Mouse (Mus musculus) ES-E14 (cell line): ENCODE data around the gene Rffl. TPM values are rescaled to one million over a fixed set of nuclear protein-coding genes. Genes with fewer than 3 reads are reported as not detected.

ENCODE experiments used
- DNase-seq: peaks from one replicate; pipeline ENCODE4 v3.0.0-alpha.2; 2013; ENCODE audit warnings: low read depth, low spot score
- H3K27ac ChIP-seq: 2 replicates; pipeline ENCODE4 v1.5.1; 2012; ENCODE audit warnings: low read depth, mild to moderate bottlenecking, low read length, moderate library complexity, mixed read lengths; ENCODE audit not compliant: poor library complexity, insufficient read depth, severe bottlenecking
- H3K36me3 ChIP-seq: 2 replicates; pipeline ENCODE4 v1.6.1; 2012; ENCODE audit warnings: mild to moderate bottlenecking, low read length, moderate library complexity, mixed read lengths; ENCODE audit not compliant: control insufficient read depth, poor library complexity, insufficient read depth, severe bottlenecking
- H3K4me1 ChIP-seq, 2 experiments: fragments of 150-350 bp in 1 of 2; sonication (generic) in 1 of 2; 2 replicates each; pipeline ENCODE4 v1.6.1; 2012; ENCODE audit warnings: low read length in 2 of 2, mild to moderate bottlenecking in 1 of 2, mixed read lengths in 1 of 2; ENCODE audit not compliant: control insufficient read depth in 2 of 2, insufficient read depth in 2 of 2, poor library complexity in 1 of 2
- H3K4me3 ChIP-seq, 2 experiments: fragments of 150-350 bp in 1 of 2; sonication (generic) in 1 of 2; 2 replicates each; pipeline ENCODE4 v1.5.1; 2012; ENCODE audit warnings: low read length in 2 of 2, low read depth in 1 of 2, mild to moderate bottlenecking in 1 of 2, mixed read lengths in 1 of 2; ENCODE audit not compliant: insufficient read depth in 1 of 2, poor library complexity in 1 of 2, severe bottlenecking in 1 of 2
- H3K9ac ChIP-seq: 2 replicates; pipeline ENCODE4 v1.6.1; 2012; ENCODE audit warnings: low read depth, mild to moderate bottlenecking, low read length, mixed read lengths; ENCODE audit not compliant: poor library complexity, insufficient read depth, severe bottlenecking
- H3K9me3 ChIP-seq: fragments of 150-350 bp; sonication (generic); 2 replicates; pipeline ENCODE4 v1.6.1; 2012; ENCODE audit warnings: low read depth, mild to moderate bottlenecking, low read length; ENCODE audit not compliant: control insufficient read depth, insufficient read depth
- CHD2 ChIP-seq: IDR thresholded peaks from 2 replicates; pipeline ENCODE4 v1.6.1; 2014; ENCODE audit warnings: mild to moderate bottlenecking, low read depth, low read length, inconsistent platforms
- HCFC1 ChIP-seq: IDR thresholded peaks from 2 replicates; pipeline ENCODE4 v1.6.1; 2012; ENCODE audit warnings: low read length, inconsistent platforms, borderline replicate concordance; ENCODE audit not compliant: insufficient read depth
- MAFK ChIP-seq: IDR thresholded peaks from 2 replicates; pipeline ENCODE4 v1.6.1; 2014; ENCODE audit warnings: mild to moderate bottlenecking, low read depth, low read length, inconsistent platforms; ENCODE audit not compliant: insufficient read depth
- ZC3H11A ChIP-seq: IDR thresholded peaks from 2 replicates; pipeline ENCODE4 v1.6.1; 2012; ENCODE audit warnings: low read depth, mild to moderate bottlenecking, inconsistent platforms, low read length, borderline replicate concordance
- ZNF384 ChIP-seq: IDR thresholded peaks from 2 replicates; pipeline ENCODE4 v1.6.1; 2012; ENCODE audit warnings: low read depth, low read length, inconsistent platforms
- in situ Hi-C, 2 experiments: fragments of 600-800 bp; cut with MboI; formaldehyde crosslinking; loops; one replicate each; pipeline ENCODE4 v1.15.1; 2025; ENCODE audit warnings: low sequenced_read_pairs in 2 of 2, inconsistent platforms in 1 of 2; ENCODE audit not compliant: unreplicated experiment in 2 of 2
- total RNA-seq: library from RNA; depleted of rRNA; stranded (reverse); fragments of 300-350 nt; gene quantifications from 2 replicates; pipeline ENCODE4 v1.2.3, GENCODE M21; 2012

Rffl gene
- total RNA-seq, 1 experiment = 6.5 TPM

DNA sequence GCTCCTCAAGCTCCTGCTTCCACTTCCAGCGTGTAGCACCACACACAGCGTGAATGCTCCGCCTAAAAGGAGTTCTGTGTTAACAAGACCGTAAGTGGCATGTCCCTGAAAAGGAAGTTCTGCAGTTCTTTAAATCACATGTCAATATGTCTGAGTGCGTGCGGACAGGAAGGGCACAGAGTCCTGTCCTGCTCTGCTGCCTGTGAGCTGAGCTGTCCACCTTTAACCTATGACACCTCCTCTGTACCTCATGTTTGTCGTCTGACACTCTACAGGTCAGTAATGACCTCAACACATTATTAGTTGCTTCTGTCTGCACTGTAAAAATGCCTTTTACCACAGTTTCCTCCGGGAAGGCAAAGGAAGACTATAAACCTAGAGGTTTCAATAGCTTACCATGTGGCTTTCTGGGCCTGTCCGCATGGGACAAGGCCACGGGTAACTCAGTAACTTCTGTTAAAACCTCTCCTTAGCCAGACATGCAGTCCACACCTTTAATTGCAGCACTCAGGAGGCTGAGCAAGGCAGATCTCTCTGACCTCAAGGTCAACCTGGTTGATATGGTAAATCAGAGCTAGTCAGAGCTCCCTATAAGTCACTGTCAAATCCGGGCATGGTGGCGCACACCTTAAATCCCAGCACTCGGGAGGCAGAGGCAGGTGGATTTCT, 50.1 kb downstream of the Rffl start:
- Histone ChIP-seq H3K36me3 (no peaks in the 10 kb centered on the region), H3K4me1 (peaks cover 0 to 4% of the 10 kb centered on the region in 2 experiments; a peak in 3 of 4 replicates), H3K9me3 (no peaks in the 10 kb centered on the region), H3K9ac (no peak overlapping the region), H3K4me3 (no peak overlapping the region), H3K27ac (no peak overlapping the region)
- no peak for DNase-seq
- TF ChIP-seq MAFK (no peak), ZNF384 (no peak), HCFC1 (no peak), ZC3H11A (no peak), CHD2 (no peak)
- in situ Hi-C loops = no loop called here

DNA sequence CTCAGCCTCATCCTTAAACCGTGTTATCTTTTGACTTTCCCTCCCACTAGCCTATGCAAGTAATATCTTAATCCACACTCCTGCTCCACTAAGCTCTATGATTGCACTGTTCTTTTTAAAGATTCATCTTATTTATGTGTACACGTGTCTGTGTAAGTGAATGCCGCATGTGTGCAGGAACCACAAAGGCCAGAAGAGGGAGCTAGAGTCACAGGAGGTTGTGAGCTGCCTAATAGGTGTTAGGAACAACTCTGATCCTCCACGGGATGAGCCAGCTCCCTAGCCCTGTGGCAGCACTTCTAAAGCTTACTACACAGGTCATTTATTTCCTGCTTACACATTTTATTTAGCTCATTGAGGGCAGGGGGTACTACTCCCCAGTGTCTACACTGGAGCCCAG, 51.7 kb downstream of the Rffl start:
- H3K4me1 ChIP-seq = peaks cover 0 to 4% of the 10 kb centered on the region in 2 experiments; a peak in 3 of 4 replicates
- no peaks in the 10 kb centered on the region for H3K36me3 ChIP-seq
- no peaks in the 10 kb centered on the region for H3K9me3 ChIP-seq
- H3K9ac ChIP-seq = no peak overlapping the region
- in situ Hi-C loops = no loop called here
- TF ChIP-seq ZNF384 = no peak
- TF ChIP-seq HCFC1 = no peak
- TF ChIP-seq MAFK = no peak
- TF ChIP-seq ZC3H11A = peak; percentile 73
- peak; percentile 83 for DNase-seq
- H3K4me3 ChIP-seq = no peak overlapping the region
- no peak overlapping the region for H3K27ac ChIP-seq

DNA sequence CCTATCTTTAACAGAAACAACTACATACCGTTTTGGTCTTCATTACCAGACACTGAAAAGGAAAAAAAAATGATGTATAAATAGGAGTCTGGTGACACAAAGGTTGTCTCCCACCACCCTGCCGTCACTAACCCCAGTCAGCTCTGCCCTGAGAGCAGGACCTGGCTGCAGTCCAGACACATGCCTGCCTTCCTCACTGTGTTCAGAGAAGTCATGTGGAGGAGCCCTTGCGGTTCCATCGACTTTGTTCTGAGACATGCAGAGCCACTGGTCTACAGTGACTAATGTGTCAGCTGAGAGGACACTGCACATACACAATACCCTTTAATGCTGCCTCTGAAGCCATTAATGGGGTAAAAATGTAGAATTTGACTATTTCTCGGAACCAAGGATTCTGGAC, 62.5 kb downstream of the Rffl start:
- Histone ChIP-seq H3K4me1 (peaks cover 0 to 2% of the 10 kb centered on the region in 2 experiments; a peak in 1 of 4 replicates), H3K9me3 (no peaks in the 10 kb centered on the region), H3K36me3 (peaks cover 10% of the 10 kb centered on the region), H3K27ac (no peak overlapping the region), H3K9ac (no peak overlapping the region), H3K4me3 (no peak overlapping the region)
- DNase-seq = no peak
- no peak for TF ChIP-seq MAFK
- TF ChIP-seq ZNF384 = no peak
- no peak for TF ChIP-seq HCFC1
- no peak for TF ChIP-seq ZC3H11A
- no peak for TF ChIP-seq CHD2
- in situ Hi-C loops = no loop called here

DNA sequence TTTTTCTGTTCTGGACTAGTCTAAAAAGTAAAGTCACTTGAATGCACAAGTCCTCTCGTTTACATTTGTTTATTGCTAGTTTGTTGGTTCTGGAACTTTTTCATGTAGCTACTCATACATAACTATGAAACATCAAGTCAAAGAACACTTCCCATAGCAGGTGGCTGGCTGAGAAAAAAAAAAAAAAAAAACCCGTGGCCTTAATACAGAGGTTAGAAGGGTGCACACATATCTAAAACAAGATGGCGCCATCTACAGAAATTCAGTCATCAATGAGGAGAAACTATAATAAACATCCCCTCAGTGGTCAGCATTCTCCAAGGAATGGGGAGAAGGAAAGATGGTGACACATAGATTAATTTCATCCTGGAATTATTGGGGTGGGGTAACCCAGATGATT, 63.6 kb downstream of the Rffl start:
- Histone ChIP-seq H3K4me3 (no peak overlapping the region), H3K27ac (no peak overlapping the region), H3K9me3 (no peaks in the 10 kb centered on the region), H3K4me1 (peaks cover 0 to 2% of the 10 kb centered on the region in 2 experiments; a peak in 1 of 4 replicates), H3K9ac (no peak overlapping the region), H3K36me3 (peaks cover 20% of the 10 kb centered on the region)
- TF ChIP-seq CHD2 (no peak), MAFK (no peak), ZNF384 (no peak)
- no peak for DNase-seq
- in situ Hi-C loops = no loop called here

DNA sequence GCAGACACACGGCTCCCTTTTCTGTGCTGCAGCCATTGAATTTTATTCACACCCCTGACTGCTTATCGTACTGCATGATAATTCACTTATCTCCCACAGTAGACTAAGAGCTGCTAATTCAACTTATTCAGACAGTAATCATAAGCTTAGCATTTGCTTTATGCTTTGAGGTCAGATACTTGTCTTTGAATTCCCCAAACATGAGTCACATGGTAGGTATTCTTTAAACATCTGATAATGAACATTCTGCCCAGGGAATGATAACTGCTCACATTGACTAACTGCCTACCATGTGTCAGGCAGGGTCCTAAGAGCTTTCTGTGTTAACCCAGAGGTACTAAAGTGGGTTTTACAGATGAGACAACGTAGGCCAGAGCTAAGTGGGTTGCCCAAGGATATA, 64.4 kb downstream of the Rffl start:
- in situ Hi-C loops = no loop called here
- Histone ChIP-seq H3K27ac (no peak overlapping the region), H3K4me1 (no peaks in the 10 kb centered on the region), H3K4me3 (no peak overlapping the region), H3K36me3 (peaks cover 25% of the 10 kb centered on the region), H3K9ac (no peak overlapping the region), H3K9me3 (no peaks in the 10 kb centered on the region)
- DNase-seq = no peak
- no peak for TF ChIP-seq ZNF384
